Mouse (Mus musculus) stomach, embryonic 14.5 days (tissue): ENCODE data around the gene Hbq1b. TPM values are rescaled to one million over a fixed set of nuclear protein-coding genes. Genes with fewer than 3 reads are reported as not detected.
"Not testable (repeated sequence)": the region's sequence is repeated elsewhere in the genome, so short reads cannot be mapped to it uniquely, and the experiment has no call there.

Source experiments
- ATAC-seq: fragments of 200-750 bp; cut with Nextera tagmentation; 2 replicates; pipeline ENCODE4 v1.8.0; 2017; ENCODE audit warnings: low read depth, moderate TSS enrichment; ENCODE audit not compliant: insufficient number of reproducible peaks, insufficient read depth, low FRiP score
- H3K27ac ChIP-seq: fragments of 300-500 bp; sonication (generic); 2 replicates; pipeline ENCODE4 v1.5.1; 2014; ENCODE audit warnings: mild to moderate bottlenecking, low read length, moderate library complexity, mixed read lengths
- H3K27me3 ChIP-seq: fragments of 300-500 bp; sonication (generic); 2 replicates; pipeline ENCODE4 v1.6.1; 2014; ENCODE audit warnings: low read length, control low read depth, mixed read lengths; ENCODE audit not compliant: control insufficient read depth, insufficient read depth
- H3K36me3 ChIP-seq: fragments of 300-500 bp; sonication (generic); 2 replicates; pipeline ENCODE4 v1.6.1; 2014; ENCODE audit warnings: mild to moderate bottlenecking, control low read depth, low read length, moderate library complexity, mixed read lengths; ENCODE audit not compliant: control insufficient read depth, insufficient read depth
- H3K4me1 ChIP-seq: fragments of 300-500 bp; sonication (generic); 2 replicates; pipeline ENCODE4 v1.6.1; 2014; ENCODE audit warnings: low read length, control low read depth, mixed read lengths; ENCODE audit not compliant: control insufficient read depth, insufficient read depth
- H3K4me2 ChIP-seq: fragments of 300-500 bp; sonication (generic); replicated peaks from 2 replicates; pipeline ENCODE4 v1.6.1; 2014; ENCODE audit warnings: low read depth, low read length, control low read depth
- H3K4me3 ChIP-seq: fragments of 300-500 bp; sonication (generic); 2 replicates; pipeline ENCODE4 v1.5.1; 2014; ENCODE audit warnings: low read depth, low read length, control low read depth
- H3K9ac ChIP-seq: fragments of 300-500 bp; sonication (generic); replicated peaks from 2 replicates; pipeline ENCODE4 v1.6.1; 2014; ENCODE audit warnings: low read depth, mild to moderate bottlenecking, control low read depth, low read length, moderate library complexity, mixed read lengths
- H3K9me3 ChIP-seq: fragments of 300-500 bp; sonication (generic); 2 replicates; pipeline ENCODE4 v1.6.1; 2016; ENCODE audit warnings: low read depth, low read length, control low read depth; ENCODE audit not compliant: control insufficient read depth
- WGBS: fragments of 180-500 bp; shearing (Covaris S2); extraction: QIAGEN DNeasy Blood & Tissue Kit; methylation state at CpG from one replicate; pipeline ENCODE4 v1.1.7; 2014; 5-methylcytosine and 5-hydroxymethylcytosine counted together
- polyA plus RNA-seq: library from polyadenylated mRNA; unstranded; fragments of >200 nt; fragmentation: Nextera tagmentation; extraction: Ambion mirVana; gene quantifications from 2 replicates; pipeline ENCODE4 v1.2.1, GENCODE M21; 2014

Hbq1b gene
- polyA plus RNA-seq, result 0.71 TPM in 1 of 2 replicates, not detected in the other

- not testable (repeated sequence) for H3K27ac ChIP-seq, H3K27me3 ChIP-seq, H3K36me3 ChIP-seq, H3K9ac ChIP-seq, H3K9me3 ChIP-seq, H3K4me1 ChIP-seq
- peak; percentile 38 for ATAC-seq
- WGBS, result 15% methylated on average over 30 of the region's 33 CpGs
- peak within 1 kb of the TSS; percentile 11; the same call in 1 of the 2 replicates for H3K4me3 ChIP-seq
- H3K4me2 ChIP-seq, result peak within 1 kb of the TSS; percentile 38
Measured at GRCm38 (mm10) chr11:32286695-32287492, at the start of gene Hbq1b. Gene Hbq1b, plus strand, starts transcription at chr11:32286965.

- Histone ChIP-seq H3K4me1 (peaks cover 14% of the 10 kb centered on the region; the same call in 1 of the 2 replicates), H3K4me2 (no peak overlapping the region), H3K9me3 (no peaks in the 10 kb centered on the region), H3K4me3 (no peak overlapping the region), H3K27me3 (no peaks in the 10 kb centered on the region), H3K9ac (no peak overlapping the region), H3K36me3 (peaks cover 23% of the 10 kb centered on the region), H3K27ac (no peak overlapping the region)
- 96% methylated on average over 3 of the region's 3 CpGs for WGBS
- no peak for ATAC-seq
Measured at GRCm38 (mm10) chr11:32237411-32237795, 49.4 kb upstream of the Hbq1b start.

GRCm38 (mm10) chr11:32238093-32238860 lies 48.5 kb upstream of the Hbq1b start:
- no peak overlapping the region for H3K27ac ChIP-seq
- peaks cover 14% of the 10 kb centered on the region; the same call in 1 of the 2 replicates for H3K4me1 ChIP-seq
- no peak overlapping the region for H3K4me3 ChIP-seq
- 0 out of 2 replicates have a peak, but pooled peaks have one; percentile 51 for ATAC-seq
- no peaks in the 10 kb centered on the region for H3K27me3 ChIP-seq
- no peaks in the 10 kb centered on the region for H3K9me3 ChIP-seq
- H3K36me3 ChIP-seq, result peaks cover 21% of the 10 kb centered on the region
- no peak overlapping the region for H3K4me2 ChIP-seq
- no peak overlapping the region for H3K9ac ChIP-seq
- WGBS, result 63% methylated on average over 5 of the region's 5 CpGs

DNA sequence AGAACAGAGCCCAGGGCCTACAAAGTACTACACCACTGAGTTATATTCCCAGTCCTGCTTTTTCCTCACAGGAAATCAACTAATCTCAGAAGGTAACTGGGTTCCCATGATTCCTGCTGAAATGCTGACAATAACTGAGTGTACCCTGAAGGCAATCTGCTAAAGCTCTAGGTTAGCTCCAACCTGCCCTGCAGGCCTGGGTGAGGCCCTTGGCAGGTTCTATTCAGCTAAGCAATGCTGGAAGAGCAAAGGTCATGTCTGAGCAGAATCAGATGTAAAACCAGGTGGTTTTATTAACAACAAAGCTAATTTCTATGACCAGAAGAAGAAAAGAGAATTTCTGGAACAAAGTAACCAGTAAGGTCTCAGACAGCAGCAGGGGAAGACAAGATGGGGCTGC lies 45.4 kb upstream of the Hbq1b start:
- no peak overlapping the region for H3K9ac ChIP-seq
- no peak overlapping the region for H3K4me3 ChIP-seq
- H3K27ac ChIP-seq, result no peak overlapping the region
- H3K27me3 ChIP-seq, result no peaks in the 10 kb centered on the region
- no peak overlapping the region for H3K4me2 ChIP-seq
- peaks cover 3% of the 10 kb centered on the region; the same call in 1 of the 2 replicates for H3K4me1 ChIP-seq
- no peak for ATAC-seq
- H3K9me3 ChIP-seq, result no peaks in the 10 kb centered on the region
- peaks cover 24% of the 10 kb centered on the region for H3K36me3 ChIP-seq

DNA sequence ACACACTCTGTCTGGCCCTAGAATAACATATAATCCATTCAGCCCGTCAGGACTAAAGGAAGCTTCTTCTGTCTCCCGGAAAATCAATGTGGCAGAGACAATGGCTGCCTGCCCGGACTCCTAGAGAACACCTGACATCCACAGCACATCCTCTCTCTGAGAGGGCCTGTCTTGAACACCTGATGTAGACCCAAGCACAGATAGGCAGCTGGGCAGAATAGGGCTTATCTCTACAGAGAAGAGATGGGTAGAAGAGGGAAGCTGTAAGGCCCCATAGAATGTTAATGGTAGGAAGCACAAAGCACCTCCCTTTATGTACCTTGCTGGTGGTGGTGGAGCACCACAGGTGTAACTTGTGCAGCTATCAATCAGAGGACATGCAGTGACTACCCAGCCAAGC lies 44.6 kb upstream of the Hbq1b start:
- no peak overlapping the region for H3K27ac ChIP-seq
- H3K9me3 ChIP-seq, result no peaks in the 10 kb centered on the region
- no peak overlapping the region for H3K4me3 ChIP-seq
- 85% methylated on average over 3 of the region's 3 CpGs for WGBS
- H3K27me3 ChIP-seq, result no peaks in the 10 kb centered on the region
- H3K9ac ChIP-seq, result no peak overlapping the region
- H3K36me3 ChIP-seq, result peaks cover 29% of the 10 kb centered on the region
- H3K4me1 ChIP-seq, result no peaks in the 10 kb centered on the region
- no peak for ATAC-seq
- no peak overlapping the region for H3K4me2 ChIP-seq

DNA sequence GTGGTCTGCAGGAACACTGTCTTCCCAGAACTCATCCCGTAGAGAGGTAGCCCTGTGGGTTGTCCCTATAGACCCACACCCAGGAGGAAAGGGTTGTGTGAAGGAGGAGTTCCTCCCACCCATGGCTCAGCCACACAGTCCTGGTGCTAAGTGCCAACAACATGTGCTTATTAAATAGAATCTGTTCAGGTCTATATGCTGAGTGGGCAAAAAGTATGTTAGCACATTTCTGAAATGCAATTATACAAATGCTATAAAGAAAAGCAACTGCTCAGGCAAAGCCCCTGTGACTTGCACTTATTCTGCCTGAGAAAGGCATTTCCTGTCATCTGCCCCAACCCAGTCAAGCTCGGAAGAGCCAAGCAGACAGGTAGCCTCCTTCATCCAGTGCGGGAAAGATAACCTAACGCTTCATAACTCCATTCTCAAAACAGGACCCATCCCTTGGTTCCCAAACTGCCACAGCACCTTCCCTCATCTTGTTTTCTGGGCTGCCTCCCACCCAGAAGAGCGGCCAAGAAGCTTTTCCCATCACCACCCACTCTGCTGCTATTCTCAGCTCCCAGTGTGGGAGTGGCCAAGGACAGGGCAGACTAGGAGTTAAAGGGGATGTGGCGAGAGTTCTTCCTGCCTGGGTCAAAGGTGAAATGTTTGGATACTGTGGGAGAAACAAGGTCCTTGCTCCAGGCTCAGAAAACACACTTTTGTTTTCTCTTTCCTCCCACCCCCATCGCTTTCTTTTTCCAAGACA lies 43.4 kb upstream of the Hbq1b start:
- Histone ChIP-seq H3K9me3 (no peaks in the 10 kb centered on the region), H3K4me2 (no peak overlapping the region), H3K9ac (no peak overlapping the region), H3K27me3 (no peaks in the 10 kb centered on the region), H3K4me1 (no peaks in the 10 kb centered on the region), H3K27ac (no peak overlapping the region; the same call in 1 of the 2 replicates), H3K4me3 (no peak overlapping the region), H3K36me3 (peaks cover 29% of the 10 kb centered on the region)
- 64% methylated on average over 7 of the region's 7 CpGs for WGBS
- ATAC-seq, result no peak

DNA sequence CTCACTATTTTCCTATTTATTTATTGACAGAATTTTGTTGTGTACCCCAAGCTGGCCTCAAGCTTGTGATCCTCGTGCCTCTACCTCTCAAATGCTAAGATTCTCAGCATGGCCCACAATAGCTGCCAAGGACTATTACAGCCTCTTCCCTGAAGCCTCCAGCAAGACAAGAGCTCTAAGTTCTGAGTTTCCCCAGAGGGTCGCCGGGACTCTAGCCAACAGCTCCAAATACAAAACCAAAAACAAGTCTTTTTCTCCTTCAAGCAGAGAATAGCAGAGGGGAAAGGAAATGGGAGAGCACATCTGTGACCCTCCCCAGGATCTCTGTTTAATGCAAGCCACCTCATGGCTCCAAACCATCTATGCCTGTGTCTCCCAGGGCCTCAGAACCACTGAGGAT lies 42.7 kb upstream of the Hbq1b start:
- 79% methylated on average over 3 of the region's 3 CpGs for WGBS
- Histone ChIP-seq H3K36me3 (peaks cover 29% of the 10 kb centered on the region), H3K4me2 (no peak overlapping the region), H3K9ac (no peak overlapping the region), H3K27ac (no peak overlapping the region), H3K4me3 (no peak overlapping the region), H3K27me3 (no peaks in the 10 kb centered on the region), H3K4me1 (no peaks in the 10 kb centered on the region), H3K9me3 (no peaks in the 10 kb centered on the region)
- ATAC-seq, result no peak

GRCm38 (mm10) chr11:32244617-32245016 lies 42.1 kb upstream of the Hbq1b start:
- WGBS, result 85% methylated on average over 1 of the region's 1 CpGs
- Histone ChIP-seq H3K9me3 (no peaks in the 10 kb centered on the region), H3K27ac (no peak overlapping the region), H3K4me1 (no peaks in the 10 kb centered on the region), H3K36me3 (peaks cover 35% of the 10 kb centered on the region), H3K4me2 (no peak overlapping the region), H3K27me3 (no peaks in the 10 kb centered on the region), H3K4me3 (no peak overlapping the region), H3K9ac (no peak overlapping the region)
- ATAC-seq, result no peak
